Mouse (Mus musculus) stomach, postnatal 0 days (tissue): ENCODE measurements around the gene Stil. TPM values are rescaled to one million over a fixed set of nuclear protein-coding genes. Genes with fewer than 3 reads are reported as not detected.

Experiments
- ATAC-seq: fragments of 200-750 bp; cut with Nextera tagmentation; 2 replicates; pipeline ENCODE4 v1.8.0; 2017; ENCODE audit not compliant: low FRiP score, low TSS enrichment
- DNase-seq: peaks from one replicate; pipeline ENCODE4 v3.0.0-alpha.2; 2016; ENCODE audit warnings: low spot score
- H3K27ac ChIP-seq: fragments of 300-500 bp; sonication (generic); replicated peaks from 2 replicates; pipeline ENCODE4 v1.5.1; 2014; ENCODE audit warnings: mild to moderate bottlenecking, control low read depth
- H3K27me3 ChIP-seq: fragments of 300-500 bp; sonication (generic); 2 replicates; pipeline ENCODE4 v1.6.1; 2014; ENCODE audit warnings: low read length; ENCODE audit not compliant: control insufficient read depth, insufficient read depth
- H3K36me3 ChIP-seq: fragments of 300-500 bp; sonication (generic); 2 replicates; pipeline ENCODE4 v1.6.1; 2014; ENCODE audit warnings: low read length, mixed read lengths; ENCODE audit not compliant: control insufficient read depth, insufficient read depth
- H3K4me1 ChIP-seq: fragments of 300-500 bp; sonication (generic); replicated peaks from 2 replicates; pipeline ENCODE4 v1.6.1; 2014; ENCODE audit warnings: antibody characterized with exemption; ENCODE audit not compliant: control insufficient read depth, insufficient read depth
- H3K4me2 ChIP-seq: fragments of 300-500 bp; sonication (generic); replicated peaks from 2 replicates; pipeline ENCODE4 v1.6.1; 2014; ENCODE audit warnings: low read depth, mild to moderate bottlenecking, control low read depth, moderate library complexity
- H3K4me3 ChIP-seq: fragments of 300-500 bp; sonication (generic); 2 replicates; pipeline ENCODE4 v1.5.1; 2014; ENCODE audit warnings: low read depth, low read length, control low read depth
- H3K9ac ChIP-seq: fragments of 300-500 bp; sonication (generic); 2 replicates; pipeline ENCODE4 v1.6.1; 2014; ENCODE audit warnings: mild to moderate bottlenecking, low read length, control low read depth, mixed read lengths
- H3K9me3 ChIP-seq: fragments of 300-500 bp; sonication (generic); 2 replicates; pipeline ENCODE4 v1.6.1; 2016; ENCODE audit warnings: low read length; ENCODE audit not compliant: control insufficient read depth
- CTCF ChIP-seq: IDR thresholded peaks from 2 replicates; pipeline ENCODE4 v1.5.1; 2016; ENCODE audit warnings: antibody characterized with exemption, low read depth, mild to moderate bottlenecking, moderate library complexity
- EP300 ChIP-seq: optimal IDR thresholded peaks from 2 replicates; pipeline ENCODE3; 2016; ENCODE audit warnings: antibody characterized with exemption
- WGBS: fragments of 180-500 bp; shearing (Covaris S2); extraction: QIAGEN DNeasy Blood & Tissue Kit; methylation state at CpG from one replicate; pipeline ENCODE4 v1.1.7; 2014; 5-methylcytosine and 5-hydroxymethylcytosine counted together
- polyA plus RNA-seq: library from polyadenylated mRNA; unstranded; fragments of >200 nt; fragmentation: Nextera tagmentation; extraction: Ambion mirVana; gene quantifications from 2 replicates; pipeline ENCODE4 v1.2.1, GENCODE M21; 2015

Gene Stil
- polyA plus RNA-seq, 1 experiment from 2014 or later, result 1.7 TPM

DNA sequence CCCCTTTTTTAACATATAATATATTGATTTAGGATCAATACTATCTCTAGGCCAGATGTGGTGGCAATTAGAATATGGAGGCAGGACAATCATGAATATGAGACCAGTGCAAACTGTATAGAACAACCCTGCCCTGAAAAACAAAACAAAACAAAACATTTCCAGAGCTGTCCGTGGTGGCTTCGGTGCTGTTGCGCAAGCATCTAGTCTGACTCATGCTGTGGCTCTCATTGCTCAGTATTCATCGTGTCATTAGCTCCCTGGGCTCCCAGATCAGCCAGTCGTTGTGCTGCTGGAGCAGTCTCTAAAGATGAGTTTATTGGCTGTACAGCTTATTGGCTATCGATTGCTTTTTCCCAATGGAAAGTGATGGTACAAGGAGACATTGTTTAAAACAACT, 35.1 kb downstream of the Stil start:
- 0 out of 2 replicates have a peak, but pooled peaks have one; percentile 45 for ATAC-seq
- Histone ChIP-seq H3K27me3 (no peaks in the 10 kb centered on the region), H3K4me2 (no peak overlapping the region), H3K27ac (no peak overlapping the region), H3K36me3 (0 out of 2 replicates have a peak, but pooled peaks cover 5% of the 10 kb centered on the region), H3K4me3 (no peak overlapping the region), H3K9ac (no peak overlapping the region), H3K4me1 (no peaks in the 10 kb centered on the region), H3K9me3 (no peaks in the 10 kb centered on the region)
- WGBS, result 57% methylated on average over 6 of the region's 6 CpGs
- TF ChIP-seq EP300 (no peak), CTCF (no peak)
- DNase-seq, result no peak

DNA sequence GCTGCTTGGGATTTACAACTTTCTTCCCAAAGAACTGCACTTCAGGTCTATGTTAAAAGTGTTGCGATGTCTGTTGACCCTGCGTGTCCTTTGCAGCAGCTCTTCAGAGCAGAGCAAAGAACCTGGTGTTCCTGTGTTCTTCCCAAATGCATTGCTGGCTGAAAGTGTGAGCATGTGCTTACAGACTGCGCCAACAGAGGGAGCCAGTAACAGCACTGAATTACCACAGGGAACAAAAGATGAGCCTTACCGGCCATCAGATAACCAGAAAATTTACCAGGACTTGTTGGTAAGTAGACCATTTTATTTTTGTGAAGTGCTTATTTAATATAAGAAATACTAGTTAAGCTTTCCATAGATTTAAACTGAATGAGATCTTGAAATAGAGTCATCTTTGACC, 38.3 kb downstream of the Stil start:
- Histone ChIP-seq H3K9ac (no peak overlapping the region), H3K36me3 (peaks cover 10% of the 10 kb centered on the region; the same call in 1 of the 2 replicates), H3K4me1 (no peaks in the 10 kb centered on the region), H3K4me2 (no peak overlapping the region), H3K27ac (no peak overlapping the region), H3K27me3 (no peaks in the 10 kb centered on the region), H3K4me3 (no peak overlapping the region), H3K9me3 (no peaks in the 10 kb centered on the region)
- peak; percentile 57 for DNase-seq
- 29% methylated on average over 4 of the region's 4 CpGs for WGBS
- TF ChIP-seq CTCF, result peak; percentile 84
- no peak for TF ChIP-seq EP300
- no peak for ATAC-seq

- Histone ChIP-seq H3K36me3 (peaks cover 5% of the 10 kb centered on the region; the same call in 1 of the 2 replicates), H3K9ac (no peak overlapping the region), H3K4me1 (no peaks in the 10 kb centered on the region), H3K4me3 (no peak overlapping the region), H3K4me2 (no peak overlapping the region), H3K27me3 (no peaks in the 10 kb centered on the region), H3K9me3 (no peaks in the 10 kb centered on the region), H3K27ac (no peak overlapping the region)
- no peak for ATAC-seq
- TF ChIP-seq EP300 (no peak), CTCF (no peak)
- 72% methylated on average over 3 of the region's 3 CpGs for WGBS
- DNase-seq, result no peak
Observed at GRCm38 (mm10) chr4:115045621-115046020, 45.7 kb downstream of the Stil start.

DNA sequence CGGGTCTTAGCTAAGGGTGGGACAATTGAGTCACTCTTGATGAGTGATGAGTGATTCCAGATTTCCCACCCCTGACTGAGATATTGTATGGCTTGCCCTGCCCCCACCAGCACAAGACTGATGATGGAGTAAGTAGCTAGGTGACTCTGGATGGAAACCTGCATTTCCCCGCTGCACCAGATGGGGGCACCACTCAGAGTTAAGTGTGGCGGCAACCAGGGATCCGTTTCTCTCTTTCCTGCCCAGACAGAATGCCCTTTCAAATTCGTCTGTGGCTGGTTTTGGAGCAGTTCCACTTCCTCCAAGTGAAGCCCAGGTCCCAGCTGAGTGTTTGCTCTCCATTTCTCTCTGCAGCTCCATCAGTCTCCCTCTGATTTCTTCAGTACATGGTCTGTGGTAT, 47.8 kb downstream of the Stil start:
- H3K4me1 ChIP-seq, result no peaks in the 10 kb centered on the region
- no peak for TF ChIP-seq EP300
- TF ChIP-seq CTCF, result peak; percentile 70
- no peak overlapping the region for H3K4me3 ChIP-seq
- H3K9me3 ChIP-seq, result no peaks in the 10 kb centered on the region
- DNase-seq (peak; percentile 66), ATAC-seq (no peak)
- H3K27me3 ChIP-seq, result no peaks in the 10 kb centered on the region
- no peak overlapping the region for H3K9ac ChIP-seq
- no peaks in the 10 kb centered on the region for H3K36me3 ChIP-seq
- no peak overlapping the region for H3K27ac ChIP-seq
- WGBS, result 5% methylated on average over 5 of the region's 5 CpGs
- no peak overlapping the region for H3K4me2 ChIP-seq

DNA sequence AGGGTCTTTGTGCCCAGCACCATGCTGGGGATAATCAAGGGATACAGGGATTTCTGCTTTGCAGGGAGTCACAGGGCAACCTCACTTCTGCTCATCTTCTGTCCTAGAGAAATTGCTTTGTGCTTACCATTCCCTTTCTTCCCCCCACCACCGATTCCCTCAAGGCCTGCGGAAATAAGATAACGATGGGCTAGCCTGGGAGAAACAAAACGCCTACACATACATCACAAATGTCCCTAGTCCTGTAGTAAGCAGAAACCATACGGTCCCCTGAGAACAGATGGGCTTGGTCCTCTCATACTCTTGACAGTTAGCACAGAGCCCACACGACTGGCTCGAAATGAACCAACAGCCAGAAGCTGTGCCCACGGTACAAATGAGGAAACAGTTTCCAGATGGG, 48.2 kb downstream of the Stil start:
- H3K27me3 ChIP-seq, result no peaks in the 10 kb centered on the region
- no peak overlapping the region for H3K4me3 ChIP-seq
- H3K4me1 ChIP-seq, result no peaks in the 10 kb centered on the region
- no peak for ATAC-seq
- DNase-seq, result no peak
- H3K4me2 ChIP-seq, result no peak overlapping the region
- H3K27ac ChIP-seq, result no peak overlapping the region
- H3K36me3 ChIP-seq, result no peaks in the 10 kb centered on the region
- H3K9me3 ChIP-seq, result no peaks in the 10 kb centered on the region
- H3K9ac ChIP-seq, result no peak overlapping the region
- 65% methylated on average over 8 of the region's 8 CpGs for WGBS
- TF ChIP-seq CTCF (no peak), EP300 (no peak)

DNA sequence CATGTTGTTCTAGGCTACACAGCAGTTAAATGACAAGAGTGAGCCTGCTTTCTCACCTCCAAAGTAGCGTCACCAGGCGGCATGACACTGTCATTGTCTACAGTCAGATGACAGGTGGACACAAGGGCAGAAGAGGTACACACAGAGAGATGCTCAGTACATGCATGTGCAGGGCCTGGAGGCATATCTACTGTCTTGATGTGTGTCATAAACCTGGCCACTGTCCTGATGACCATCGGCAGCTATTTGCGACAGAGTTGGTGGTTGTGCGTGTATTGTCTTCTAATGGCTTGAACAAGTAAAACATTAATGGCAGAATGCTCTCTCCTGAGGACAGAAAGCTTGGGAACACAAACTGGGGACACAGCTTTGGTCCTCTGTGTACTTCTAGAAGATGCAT, 51.3 kb downstream of the Stil start:
- Histone ChIP-seq H3K27ac (no peak overlapping the region), H3K9me3 (no peaks in the 10 kb centered on the region), H3K36me3 (no peaks in the 10 kb centered on the region), H3K4me1 (no peaks in the 10 kb centered on the region), H3K4me3 (no peak overlapping the region), H3K27me3 (peaks cover 2% of the 10 kb centered on the region; the same call in 1 of the 2 replicates), H3K4me2 (no peak overlapping the region), H3K9ac (no peak overlapping the region)
- ATAC-seq, result no peak
- WGBS, result 76% methylated on average over 5 of the region's 5 CpGs
- DNase-seq, result no peak
- no peak for TF ChIP-seq CTCF
- no peak for TF ChIP-seq EP300
